Mouse (Mus musculus): ENCODE measurements at regions not wholly inside any gene's neighbourhood (a gene's known extent, or its start where the extent isn't known, plus 50 kb on each side); places are given as distances from the start of the nearest gene placed in this dataset.

GRCm38 (mm10) chr4:125212176-125212530 is 84.5 kb upstream of the Zc3h12a start:
- no peak for TF ChIP-seq CTCF (conservative IDR thresholded peaks at IDR 0.05; ENCODE audit: low read length)
- TF ChIP-seq NANOG (IDR thresholded peaks at IDR 0.05; ENCODE audit: borderline replicate concordance, low read length), result no peak

Measured in E14TG2a.4 (cell line).